Mouse (Mus musculus) cortical plate, adult 2 months (tissue): ENCODE results near the gene Rabl3.

ENCODE experiments used
- CTCF ChIP-seq: fragments of 200-500 bp; IDR thresholded peaks from 2 replicates; pipeline ENCODE4 v1.5.1; 2011; ENCODE audit warnings: mild to moderate bottlenecking, control low read depth, low read length; ENCODE audit not compliant: insufficient read depth; ENCODE audit errors: extremely low read depth
- POLR2A ChIP-seq: fragments of 200-500 bp; IDR thresholded peaks from 2 replicates; pipeline ENCODE4 v1.6.1; 2011; ENCODE audit warnings: mild to moderate bottlenecking, low read length, control low read depth; ENCODE audit not compliant: insufficient read depth; ENCODE audit errors: extremely low read depth

- no peak for TF ChIP-seq CTCF
- TF ChIP-seq POLR2A, result no peak
These were observed 20.0 kb upstream of the Rabl3 start for GRCm38 (mm10) chr16:37519721-37520120.
